Mouse (Mus musculus): ENCODE data around the gene Gm5105. TPM values are rescaled to one million over a fixed set of nuclear protein-coding genes. Genes with fewer than 3 reads are reported as not detected.

The Gm5105 gene
- polyA plus RNA-seq (2012; rRNA removed), result 0.20 and 0.21 TPM in 2 replicates
- 0.15 and 0.19 TPM in 2 replicates for polyA plus RNA-seq (2014; fragmentation: Nextera tagmentation; extraction: Ambion mirVana)

DNA sequence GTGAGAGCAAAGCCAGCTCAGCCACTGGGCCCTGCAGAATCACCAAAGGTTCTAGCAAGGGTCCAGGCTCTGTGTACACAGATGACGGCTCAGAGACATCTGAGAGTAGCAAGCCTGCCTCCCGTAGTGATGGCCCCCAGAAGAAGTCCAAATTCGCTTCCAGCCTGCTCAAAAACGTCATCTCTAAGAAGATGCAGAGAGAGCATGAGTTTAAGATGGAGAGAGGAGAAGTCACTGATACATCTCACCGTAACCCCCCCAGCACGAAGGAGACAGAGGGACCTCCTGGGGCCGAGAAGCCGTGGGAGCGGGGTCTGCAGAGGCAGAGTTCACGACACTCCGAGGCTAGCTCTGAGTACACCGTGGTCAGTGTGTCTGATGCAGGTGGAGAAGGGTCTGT, at the start of gene Gm5105:
Gm5105 (minus strand) TSS at position 101 of the 400 bp plus-strand sequence.
- WGBS, result 91% methylated on average over 12 of the region's 12 CpGs
- no peak for DNase-seq (ENCODE audit: low spot score)
- Histone ChIP-seq H3K9me3 (ENCODE audit: control insufficient read depth, low read length) (no peaks in the 10 kb centered on the region), H3K4me1 (ENCODE audit: control insufficient read depth, insufficient read depth, low read length) (peaks cover 14% of the 10 kb centered on the region), H3K27ac (replicated peaks; ENCODE audit: low read depth, low read length) (no peak within 1 kb of the TSS), H3K4me2 (replicated peaks; ENCODE audit: low read depth, low read length, severe bottlenecking) (peak within 1 kb of the TSS; percentile 14; the same call in 1 of the 2 replicates), H3K4me3 (replicated peaks; ENCODE audit: low read length) (no peak within 1 kb of the TSS), H3K9ac (ENCODE audit: low read depth, low read length, severe bottlenecking) (no peak within 1 kb of the TSS), H3K36me3 (ENCODE audit: control insufficient read depth, insufficient read depth, low read length) (no peaks in the 10 kb centered on the region), H3K27me3 (ENCODE audit: control insufficient read depth, insufficient read depth, low read length) (no peaks in the 10 kb centered on the region)
- TF ChIP-seq POLR2A (IDR thresholded peaks at IDR 0.05; ENCODE audit: borderline replicate concordance, extremely low read depth, insufficient read depth, insufficient read length), result no peak
- no peak for ATAC-seq (ENCODE audit: low FRiP score, low read depth)

DNA sequence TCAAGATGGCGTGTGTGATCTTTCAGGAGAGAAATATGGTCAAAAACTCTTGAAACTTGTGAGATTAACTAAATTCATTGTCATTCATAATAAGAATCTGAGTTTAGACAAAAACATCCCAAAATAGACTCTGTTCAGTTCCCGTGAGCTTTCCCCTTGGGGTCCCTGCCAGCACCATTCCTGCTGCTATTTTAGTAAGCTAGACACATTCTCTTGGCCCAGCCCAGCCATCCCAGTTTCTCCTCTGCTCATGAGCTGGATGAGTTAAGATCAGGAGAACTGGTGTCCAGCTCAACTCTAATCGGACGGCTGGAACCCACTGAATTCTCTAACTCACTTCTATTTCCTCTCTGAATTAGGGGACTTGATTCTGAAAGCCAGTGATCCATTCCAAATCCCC, 49.7 kb upstream of the Gm5105 start:
- no peak overlapping the region for H3K9ac ChIP-seq (ENCODE audit: low read depth, low read length, severe bottlenecking)
- ATAC-seq (ENCODE audit: low FRiP score, low read depth), result no peak
- no peak overlapping the region for H3K27ac ChIP-seq (replicated peaks; ENCODE audit: low read depth, low read length)
- H3K9me3 ChIP-seq (ENCODE audit: control insufficient read depth, low read length), result no peaks in the 10 kb centered on the region
- WGBS, result 94% methylated on average over 4 of the region's 4 CpGs
- H3K4me3 ChIP-seq (replicated peaks; ENCODE audit: low read length), result no peak overlapping the region
- H3K4me2 ChIP-seq (replicated peaks; ENCODE audit: low read depth, low read length, severe bottlenecking), result no peak overlapping the region
- no peak for TF ChIP-seq POLR2A (IDR thresholded peaks at IDR 0.05; ENCODE audit: borderline replicate concordance, extremely low read depth, insufficient read depth, insufficient read length)
- no peaks in the 10 kb centered on the region for H3K4me1 ChIP-seq (ENCODE audit: control insufficient read depth, insufficient read depth, low read length)
- no peaks in the 10 kb centered on the region for H3K36me3 ChIP-seq (ENCODE audit: control insufficient read depth, insufficient read depth, low read length)
- no peaks in the 10 kb centered on the region for H3K27me3 ChIP-seq (ENCODE audit: control insufficient read depth, insufficient read depth, low read length)
- DNase-seq (ENCODE audit: low spot score), result no peak

DNA sequence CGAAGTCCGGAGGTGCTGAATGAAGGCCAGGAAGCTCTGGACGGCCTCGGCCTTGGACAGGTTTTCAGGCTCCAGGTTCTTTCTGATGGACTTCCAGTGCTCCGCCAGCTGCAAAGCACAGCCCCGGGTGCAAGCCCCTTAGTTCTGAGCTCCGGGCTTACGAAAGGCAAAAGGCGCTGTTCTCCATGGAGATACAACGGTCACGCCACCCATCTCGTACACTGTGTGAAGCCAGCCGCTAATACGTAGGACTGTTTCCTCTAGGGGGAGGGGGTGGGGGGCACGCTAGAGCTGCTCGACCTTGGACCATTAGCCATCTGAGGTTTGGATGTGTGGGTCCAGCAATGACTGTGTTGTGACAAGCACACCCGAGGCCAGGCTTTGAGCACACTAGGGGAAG, 46.9 kb upstream of the Gm5105 start:
- Histone ChIP-seq H3K9ac (ENCODE audit: low read depth, low read length, severe bottlenecking) (no peak overlapping the region), H3K36me3 (ENCODE audit: control insufficient read depth, insufficient read depth, low read length) (no peaks in the 10 kb centered on the region), H3K4me2 (replicated peaks; ENCODE audit: low read depth, low read length, severe bottlenecking) (no peak overlapping the region), H3K27me3 (ENCODE audit: control insufficient read depth, insufficient read depth, low read length) (no peaks in the 10 kb centered on the region), H3K27ac (replicated peaks; ENCODE audit: low read depth, low read length) (no peak overlapping the region), H3K4me3 (replicated peaks; ENCODE audit: low read length) (no peak overlapping the region), H3K4me1 (ENCODE audit: control insufficient read depth, insufficient read depth, low read length) (no peaks in the 10 kb centered on the region), H3K9me3 (ENCODE audit: control insufficient read depth, low read length) (no peaks in the 10 kb centered on the region)
- DNase-seq (ENCODE audit: low spot score) (no peak), ATAC-seq (ENCODE audit: low FRiP score, low read depth) (no peak)
- no peak for TF ChIP-seq POLR2A (IDR thresholded peaks at IDR 0.05; ENCODE audit: borderline replicate concordance, extremely low read depth, insufficient read depth, insufficient read length)
- 75% methylated on average over 17 of the region's 17 CpGs for WGBS

DNA sequence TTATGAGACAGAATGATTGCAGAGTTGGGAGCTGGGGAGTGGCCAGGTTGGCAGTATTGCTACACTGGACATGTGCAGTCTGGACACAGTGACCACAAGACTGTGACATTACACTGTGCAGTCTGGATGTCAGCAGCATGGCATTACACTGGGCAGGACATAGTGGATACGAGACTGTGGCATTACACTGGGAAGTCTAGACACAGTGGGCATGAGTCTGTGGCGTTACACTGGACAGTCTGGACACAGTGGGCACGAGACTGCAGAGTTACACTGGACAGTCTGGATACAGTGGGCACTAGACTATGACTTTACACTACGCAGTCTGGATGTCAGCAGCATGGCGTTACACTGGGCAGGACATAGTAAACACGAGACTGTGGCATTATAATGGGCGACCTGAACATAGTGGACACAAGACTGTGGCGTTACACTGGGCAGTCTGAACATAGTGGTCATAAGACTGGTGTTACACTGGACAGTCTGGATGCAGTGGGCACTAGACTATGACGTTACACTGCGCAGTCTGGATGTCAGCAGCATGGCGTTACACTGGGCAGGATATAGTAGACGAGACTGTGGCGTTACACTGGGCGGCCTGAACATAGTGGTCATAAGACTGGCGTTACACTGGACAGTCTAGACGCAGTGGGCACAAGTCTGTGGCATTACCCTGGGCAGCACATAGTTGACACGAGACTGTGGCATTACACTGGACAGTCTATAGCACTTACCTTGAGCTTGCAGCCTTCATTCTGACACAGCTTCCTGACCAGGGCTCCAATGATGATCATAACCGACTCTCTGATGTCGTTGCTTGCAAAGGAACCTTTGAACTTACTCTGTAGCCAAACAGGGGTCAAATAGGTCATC, 44.0 kb upstream of the Gm5105 start:
- H3K27ac ChIP-seq (replicated peaks; ENCODE audit: low read depth, low read length), result no peak overlapping the region
- H3K4me1 ChIP-seq (ENCODE audit: control insufficient read depth, insufficient read depth, low read length), result no peaks in the 10 kb centered on the region
- 87% methylated on average over 19 of the region's 19 CpGs for WGBS
- H3K4me3 ChIP-seq (replicated peaks; ENCODE audit: low read length), result no peak overlapping the region
- H3K9me3 ChIP-seq (ENCODE audit: control insufficient read depth, low read length), result no peaks in the 10 kb centered on the region
- H3K27me3 ChIP-seq (ENCODE audit: control insufficient read depth, insufficient read depth, low read length), result no peaks in the 10 kb centered on the region
- DNase-seq (ENCODE audit: low spot score) (no peak), ATAC-seq (ENCODE audit: low FRiP score, low read depth) (no peak)
- no peak for TF ChIP-seq POLR2A (IDR thresholded peaks at IDR 0.05; ENCODE audit: borderline replicate concordance, extremely low read depth, insufficient read depth, insufficient read length)
- no peak overlapping the region for H3K9ac ChIP-seq (ENCODE audit: low read depth, low read length, severe bottlenecking)
- no peak overlapping the region for H3K4me2 ChIP-seq (replicated peaks; ENCODE audit: low read depth, low read length, severe bottlenecking)
- no peaks in the 10 kb centered on the region for H3K36me3 ChIP-seq (ENCODE audit: control insufficient read depth, insufficient read depth, low read length)

DNA sequence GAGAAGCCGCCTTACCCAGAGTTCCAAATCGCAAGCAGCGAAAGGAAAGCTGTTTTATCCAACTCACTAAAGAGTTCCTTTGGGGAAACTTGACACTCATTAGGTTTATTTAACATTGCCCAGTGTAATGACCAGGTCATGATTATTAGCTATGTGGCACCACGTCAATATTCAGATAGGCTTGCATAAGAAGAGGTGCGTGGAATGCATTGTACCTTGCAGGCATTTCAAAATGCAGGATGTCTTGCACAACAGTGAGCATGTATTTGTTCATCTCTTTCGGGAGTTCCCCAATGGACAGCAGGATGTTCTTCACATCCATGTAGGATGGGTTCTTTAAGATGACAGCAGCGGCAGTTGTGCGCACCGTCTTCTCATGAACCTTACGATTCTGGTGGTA, 39.7 kb upstream of the Gm5105 start:
- no peak for ATAC-seq (ENCODE audit: low FRiP score, low read depth)
- DNase-seq (ENCODE audit: low spot score), result no peak

More for the DNA sequence above, 39.7 kb upstream of the Gm5105 start:
- no peaks in the 10 kb centered on the region for H3K36me3 ChIP-seq (ENCODE audit: control insufficient read depth, insufficient read depth, low read length)
- H3K9me3 ChIP-seq (ENCODE audit: control insufficient read depth, low read length), result no peaks in the 10 kb centered on the region
- H3K4me1 ChIP-seq (ENCODE audit: control insufficient read depth, insufficient read depth, low read length), result no peaks in the 10 kb centered on the region
- H3K4me2 ChIP-seq (replicated peaks; ENCODE audit: low read depth, low read length, severe bottlenecking), result no peak overlapping the region
- H3K9ac ChIP-seq (ENCODE audit: low read depth, low read length, severe bottlenecking), result no peak overlapping the region
- no peak for TF ChIP-seq POLR2A (IDR thresholded peaks at IDR 0.05; ENCODE audit: borderline replicate concordance, extremely low read depth, insufficient read depth, insufficient read length)
- H3K4me3 ChIP-seq (replicated peaks; ENCODE audit: low read length), result no peak overlapping the region
- no peaks in the 10 kb centered on the region for H3K27me3 ChIP-seq (ENCODE audit: control insufficient read depth, insufficient read depth, low read length)
- no peak overlapping the region for H3K27ac ChIP-seq (replicated peaks; ENCODE audit: low read depth, low read length)
- 89% methylated on average over 10 of the region's 10 CpGs for WGBS

Data from limb, embryonic 14.5 days (tissue).